Mouse (Mus musculus) ovary, postnatal 14 days (tissue): ENCODE results near the gene Bach2.

ENCODE experiments used
- DNase-seq: peaks from one replicate; pipeline ENCODE4 v3.0.0; 2022; ENCODE audit warnings: low spot score

Bach2 gene

DNA sequence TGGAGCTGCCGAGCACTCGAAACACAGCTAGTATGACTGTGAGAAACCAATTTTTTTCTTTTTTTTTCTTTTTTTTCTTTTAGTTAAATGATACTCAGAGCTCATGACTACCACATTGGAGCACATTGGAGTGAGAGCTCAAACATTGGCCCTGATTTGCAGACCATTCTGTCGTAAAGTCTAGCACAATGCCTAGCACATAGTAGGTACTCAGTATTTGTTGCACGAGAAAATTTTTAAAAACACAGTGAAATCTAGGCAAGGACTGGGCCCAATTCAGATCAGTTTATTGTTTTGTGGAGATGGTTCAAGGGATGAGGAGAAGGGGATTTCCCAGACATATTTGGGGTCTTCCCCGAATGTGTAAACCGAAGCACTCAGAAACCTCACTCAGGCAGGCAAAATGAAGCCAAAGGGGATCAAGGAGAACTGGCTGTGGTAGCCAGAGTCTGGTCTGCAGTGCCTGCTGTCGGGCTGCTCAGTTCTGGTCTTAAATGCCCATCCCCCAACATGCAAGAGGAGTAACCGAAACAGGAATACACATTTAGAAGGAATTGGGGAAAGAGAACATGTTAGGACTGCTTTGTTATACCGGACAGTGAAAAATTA is 287.7 kb downstream of the Bach2 start:
- no peak for DNase-seq

DNA sequence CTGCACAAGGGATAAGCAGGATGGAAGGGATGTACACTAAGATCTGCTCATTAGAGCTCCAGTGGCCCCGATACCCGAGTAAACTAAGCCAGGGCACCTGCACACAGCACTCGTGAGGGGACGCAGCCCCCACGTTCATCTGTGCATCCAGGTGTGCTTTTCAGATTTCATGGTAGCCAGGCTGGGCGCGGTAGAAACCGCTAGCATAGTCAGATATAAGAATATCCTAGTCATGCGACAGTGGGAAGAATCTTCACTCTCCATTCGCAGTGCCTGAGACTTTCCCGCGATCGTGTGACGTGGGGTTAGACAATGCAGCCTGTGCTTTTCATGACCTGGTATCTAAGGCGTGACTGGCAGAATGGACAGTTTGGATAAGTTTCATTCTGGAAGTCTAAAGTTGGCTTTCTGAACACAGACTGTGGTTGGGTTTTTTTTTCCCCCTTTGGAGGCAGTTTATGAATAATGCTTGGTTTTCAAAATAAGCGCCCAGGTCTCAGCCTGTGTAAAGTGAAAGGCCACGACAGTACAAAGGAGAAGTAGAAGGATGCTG is 290.9 kb downstream of the Bach2 start:
- DNase-seq = no peak

DNA sequence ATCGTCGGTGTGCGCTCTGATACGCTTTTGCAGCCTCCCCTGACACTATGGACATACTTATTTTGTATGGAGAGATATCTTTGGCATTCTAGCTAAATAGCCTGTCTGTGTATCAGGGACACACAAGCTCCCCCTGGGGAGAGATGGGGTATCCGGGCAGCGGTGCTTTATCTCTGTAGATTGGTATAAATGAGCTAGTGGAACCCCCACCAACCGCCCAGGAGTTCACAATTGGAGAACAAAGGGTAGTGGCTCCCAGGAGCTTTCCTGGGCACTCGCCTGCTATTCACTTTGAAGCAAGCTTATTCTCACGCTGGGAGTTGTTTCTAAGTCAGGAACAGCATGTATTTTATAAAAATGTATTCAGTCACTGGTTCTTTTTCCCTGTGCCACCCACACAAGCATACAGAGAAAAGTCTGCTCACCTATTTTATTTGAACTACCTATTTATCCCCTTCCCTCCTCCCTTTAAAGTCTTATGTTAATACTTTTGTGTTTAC is 291.9 kb downstream of the Bach2 start:
- DNase-seq = no peak

DNA sequence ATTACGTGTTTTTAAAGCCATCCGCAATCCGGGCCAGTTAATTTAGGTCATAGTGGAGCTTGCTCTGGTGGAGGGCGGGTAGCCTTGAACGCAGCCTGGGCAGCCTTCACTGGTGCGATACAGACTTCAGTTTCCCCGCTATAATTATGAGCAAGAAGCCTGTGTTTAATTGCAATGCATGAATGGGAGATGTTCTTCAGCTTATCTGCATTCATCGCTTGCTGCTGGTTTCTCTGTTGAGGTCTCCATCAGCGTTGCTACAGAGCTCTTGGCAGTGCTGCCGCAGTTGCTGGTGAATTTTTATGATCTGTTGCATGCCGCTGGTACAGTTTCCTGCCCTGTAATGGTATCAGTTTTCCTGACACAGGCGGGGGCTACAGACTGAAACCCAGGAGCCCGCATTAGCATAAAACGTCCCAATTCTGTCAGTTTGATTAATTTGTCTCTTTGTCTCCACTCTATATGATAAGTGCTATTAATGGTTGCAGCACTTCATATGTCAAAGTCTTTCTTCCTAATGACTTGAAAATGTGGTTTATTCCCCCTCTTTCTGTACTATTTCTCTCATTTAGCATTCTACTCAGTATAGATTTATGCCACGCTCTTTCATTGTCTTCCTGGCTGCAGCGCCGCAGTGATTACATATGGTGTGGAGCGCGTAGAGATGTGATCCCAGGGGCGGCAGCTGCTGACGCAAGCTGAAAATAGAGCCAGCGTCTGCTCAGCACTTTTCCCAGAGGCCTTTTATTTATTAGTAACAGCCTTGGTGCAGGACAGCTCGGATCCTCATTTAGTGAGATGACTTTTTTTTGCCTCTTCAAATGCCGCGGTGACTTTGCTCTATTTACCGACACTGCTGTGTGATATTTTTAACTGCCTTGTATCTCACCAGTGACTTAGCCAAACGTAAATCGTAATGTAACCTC is 292.6 kb downstream of the Bach2 start:
- no peak for DNase-seq

DNA sequence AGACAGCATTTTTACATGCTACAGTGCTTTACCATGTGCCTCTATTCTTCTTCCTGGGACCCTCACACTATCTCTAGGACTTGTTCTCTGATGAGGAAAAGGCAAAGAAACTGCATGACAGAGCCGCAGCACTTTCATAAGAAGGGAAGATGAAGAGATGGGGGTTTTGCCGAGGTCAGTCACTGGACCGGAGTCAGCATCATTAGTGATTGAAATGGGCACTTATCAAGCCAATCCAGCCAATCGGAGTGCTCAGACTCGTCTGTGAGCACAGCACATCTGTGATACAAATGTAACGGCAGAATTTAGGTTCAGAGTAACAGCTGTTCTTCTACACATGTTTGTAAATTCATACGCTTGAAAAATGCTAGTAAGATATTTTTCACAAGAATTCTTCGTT is 293.5 kb downstream of the Bach2 start:
- no peak for DNase-seq

DNA sequence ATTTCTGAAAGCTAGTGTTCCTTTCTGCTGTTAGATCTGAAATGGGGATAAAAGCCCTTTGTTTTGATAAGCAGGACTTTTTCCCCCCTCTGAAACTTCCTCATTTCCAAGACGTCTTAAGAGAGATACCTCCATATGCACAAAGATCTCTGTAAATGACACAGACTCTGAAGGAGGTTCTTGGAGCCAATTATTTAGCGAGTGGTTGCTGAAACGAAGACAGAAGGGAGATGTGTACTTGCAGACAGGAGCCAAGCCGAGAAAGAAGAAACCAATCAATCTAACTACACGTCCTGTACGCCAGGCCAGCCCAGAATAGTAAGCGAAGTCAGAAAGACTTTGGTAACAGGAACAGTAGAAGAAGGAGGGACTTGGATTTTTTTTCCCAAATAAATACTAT is 295.1 kb downstream of the Bach2 start:
- DNase-seq = no peak

DNA sequence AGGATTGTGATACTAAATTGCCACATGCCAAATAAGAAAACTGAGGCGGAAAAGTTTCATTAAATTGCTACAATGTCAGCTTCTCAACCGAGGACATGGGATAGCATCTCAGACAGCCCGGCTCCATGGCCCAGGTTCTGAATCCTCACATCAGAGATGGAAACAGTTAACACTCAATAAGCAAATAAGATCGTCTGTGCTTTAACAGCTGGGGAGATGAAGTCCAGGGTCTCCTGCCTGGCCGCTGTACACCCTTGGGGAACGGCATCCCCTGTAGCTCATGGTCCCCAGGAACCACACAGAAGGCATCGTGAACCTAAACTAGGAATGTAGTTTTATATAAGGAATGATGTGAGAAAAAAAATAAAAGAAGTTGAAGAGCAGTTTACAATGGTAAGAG is 297.0 kb downstream of the Bach2 start:
- DNase-seq = no peak

DNA sequence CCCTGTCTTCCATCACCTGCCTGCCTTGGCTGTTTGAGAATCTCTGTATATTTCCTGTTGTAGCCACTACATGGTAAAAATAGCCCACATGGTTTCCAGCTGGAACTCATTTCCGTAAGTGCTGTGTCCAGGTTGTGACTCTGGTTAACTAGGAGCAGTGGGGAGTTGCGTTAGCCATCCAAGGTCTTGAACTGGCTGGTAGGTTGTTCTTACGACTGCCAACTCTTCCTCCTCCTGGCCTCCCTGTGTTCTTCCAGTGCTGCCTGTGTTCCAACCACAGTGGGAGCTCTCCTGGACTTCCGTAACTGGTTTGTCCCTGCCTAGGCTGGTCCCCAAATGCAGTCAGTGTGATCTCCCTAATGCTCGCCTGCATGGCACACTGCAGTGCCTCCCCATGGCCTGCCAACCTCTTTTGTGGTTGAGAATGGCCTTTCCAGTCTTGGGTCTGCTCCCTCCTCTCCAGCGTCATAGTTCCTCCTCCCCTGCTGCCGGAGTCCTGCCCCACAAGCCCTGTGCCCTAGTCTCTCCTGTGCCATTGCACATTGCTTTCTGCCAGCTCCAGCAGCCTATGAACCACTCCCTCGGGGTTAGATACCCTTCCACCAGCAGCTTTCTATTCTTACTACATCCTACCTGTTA is 298.4 kb downstream of the Bach2 start:
- DNase-seq = no peak

DNA sequence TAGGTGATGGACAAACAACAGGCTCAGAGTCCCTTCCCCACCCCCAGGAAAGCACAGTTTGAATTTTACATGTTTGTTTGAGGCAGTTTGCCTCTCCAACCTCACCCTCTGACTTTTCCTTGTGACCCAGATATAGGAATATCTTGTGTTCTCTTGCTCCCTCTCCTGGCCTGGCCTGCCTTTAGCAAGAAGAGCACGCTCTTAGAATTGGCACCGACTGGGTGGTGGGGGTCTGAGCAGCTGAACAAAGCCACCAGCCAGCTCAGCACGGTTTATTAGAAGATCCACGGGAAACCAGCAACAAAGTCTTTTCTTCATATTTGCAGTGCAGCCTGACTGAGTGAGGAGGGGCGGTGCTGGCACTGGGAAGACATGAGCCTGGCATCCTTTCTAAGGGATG is 299.5 kb downstream of the Bach2 start:
- DNase-seq = peak; percentile 49

DNA sequence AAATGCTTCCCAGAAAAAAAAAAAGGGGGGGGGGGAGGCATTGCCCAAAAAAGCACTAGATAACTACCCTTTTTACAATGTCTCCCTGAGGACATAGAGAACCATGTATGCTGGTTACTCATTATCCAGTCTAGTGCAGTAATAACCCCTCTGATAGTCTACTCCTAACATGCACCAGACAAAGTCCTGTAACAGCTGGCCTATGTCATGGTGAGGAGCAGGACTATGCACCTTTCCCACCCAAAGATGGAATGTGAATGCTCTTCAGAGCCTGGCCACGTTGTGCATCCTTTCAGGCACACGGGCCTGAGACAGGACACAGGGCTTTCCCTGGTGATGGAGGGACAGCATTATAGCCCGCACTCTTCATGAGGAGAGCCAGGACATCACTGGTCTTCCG is 299.9 kb downstream of the Bach2 start:
- DNase-seq = no peak

DNA sequence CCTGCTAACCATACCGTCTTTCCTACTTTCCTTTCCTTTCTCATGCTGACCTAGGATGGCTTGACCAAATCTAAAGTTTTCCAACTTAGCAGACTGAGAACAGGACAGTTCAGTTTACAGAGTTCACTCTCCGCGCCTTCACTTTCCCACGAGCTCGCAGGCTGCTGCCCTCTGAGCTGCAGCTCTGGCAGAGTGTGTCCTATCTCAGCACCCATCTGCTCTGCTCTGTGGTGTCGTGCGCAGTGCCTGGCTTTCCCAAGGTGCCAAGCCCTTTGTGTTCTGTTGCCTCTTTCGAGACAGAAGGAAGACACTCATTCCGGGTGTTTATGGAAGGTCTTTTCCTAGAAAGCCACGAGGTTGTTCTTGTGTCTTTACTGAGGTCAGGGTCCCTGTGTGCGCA is 300.4 kb downstream of the Bach2 start:
- no peak for DNase-seq

DNA sequence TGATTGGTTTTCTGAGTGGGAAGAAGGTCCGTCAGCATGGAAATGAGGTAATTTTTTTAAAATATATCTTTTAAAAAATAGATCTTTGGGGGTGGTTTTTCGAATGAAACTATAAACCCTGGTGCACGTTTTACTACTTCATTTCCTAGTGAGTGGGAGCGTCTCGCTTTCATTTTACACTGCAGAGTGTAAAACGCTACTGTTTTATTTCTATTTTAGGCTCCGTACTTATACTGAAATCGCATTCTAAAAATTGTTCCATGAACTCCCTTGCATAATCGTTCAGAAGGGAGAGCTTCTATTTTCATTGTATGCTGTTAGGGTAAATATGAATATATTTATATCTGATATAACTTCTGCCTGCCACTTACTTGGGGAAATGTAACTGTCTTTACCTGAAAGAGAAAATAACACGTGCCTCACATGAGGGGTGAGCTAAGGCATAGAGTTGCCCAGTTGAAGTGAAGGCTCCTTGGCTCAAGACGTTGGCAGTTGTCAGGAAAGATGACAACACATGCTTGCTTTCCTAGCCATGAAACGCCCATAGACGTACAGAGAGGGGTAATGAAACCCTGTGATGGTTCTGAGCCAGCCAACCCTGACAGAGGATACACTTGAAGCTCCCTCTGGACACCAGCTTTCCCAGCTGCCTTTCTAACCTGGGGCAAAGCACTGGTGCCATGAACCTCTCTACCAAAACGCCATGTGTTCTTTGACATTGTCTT is 306.4 kb downstream of the Bach2 start:
- DNase-seq = no peak

DNA sequence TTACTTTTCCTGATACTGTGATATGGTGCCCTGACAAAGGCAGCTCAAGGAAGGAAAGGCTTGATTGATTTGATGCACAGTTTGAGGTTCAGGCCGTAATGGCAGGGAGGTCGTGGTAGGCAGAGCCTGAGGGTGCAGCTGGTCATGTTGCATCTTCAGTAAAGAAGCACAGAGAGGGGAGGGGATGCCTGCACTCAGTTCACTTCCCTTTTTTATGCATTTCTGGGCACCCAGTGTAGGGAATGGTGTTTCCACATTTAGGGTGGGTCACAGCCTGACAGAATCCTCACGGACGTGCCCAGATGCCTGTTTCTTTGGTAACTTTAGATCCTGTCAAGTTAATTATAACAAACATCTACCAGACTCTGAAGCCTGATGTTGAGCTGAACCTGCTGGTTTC is 306.9 kb downstream of the Bach2 start:
- DNase-seq = no peak

DNA sequence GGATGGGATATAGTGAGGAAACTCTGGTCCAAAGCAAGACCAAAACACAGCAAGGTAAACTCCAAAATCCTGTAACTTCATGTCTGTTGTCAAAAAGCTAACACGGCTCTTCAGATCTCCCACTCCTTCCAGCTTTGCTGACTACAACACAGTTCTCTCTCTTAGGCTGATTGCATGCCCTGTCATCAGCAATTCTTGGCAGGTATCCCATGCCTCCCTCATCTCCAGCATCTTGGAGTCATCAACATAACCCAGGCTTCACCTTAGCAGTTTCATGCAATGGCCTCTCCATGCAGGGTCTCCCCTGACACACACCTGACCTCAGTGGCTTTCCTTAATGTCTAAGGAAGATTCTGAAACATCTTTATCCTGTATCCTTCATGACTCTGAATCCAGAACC is 310.5 kb downstream of the Bach2 start:
- no peak for DNase-seq

DNA sequence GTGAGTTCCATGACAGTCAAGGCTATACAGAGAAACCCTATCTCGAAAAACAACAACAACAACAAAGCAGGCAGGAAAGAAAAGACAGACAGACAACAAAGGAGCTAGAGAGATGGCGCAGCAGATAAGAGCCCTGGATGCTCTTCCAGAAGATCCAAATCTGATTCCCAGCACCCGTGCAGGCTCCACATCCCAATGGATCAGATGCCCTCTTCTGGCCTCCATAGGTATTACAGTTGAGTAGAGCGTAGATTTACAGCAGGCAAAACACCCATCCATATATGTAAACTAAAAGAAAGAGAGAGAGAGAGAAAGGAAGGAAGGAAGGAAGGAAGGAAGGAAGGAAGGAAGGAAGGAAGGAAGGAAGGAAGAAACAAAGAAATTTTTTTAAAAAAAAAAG is 312.7 kb downstream of the Bach2 start:
- DNase-seq = no peak

DNA sequence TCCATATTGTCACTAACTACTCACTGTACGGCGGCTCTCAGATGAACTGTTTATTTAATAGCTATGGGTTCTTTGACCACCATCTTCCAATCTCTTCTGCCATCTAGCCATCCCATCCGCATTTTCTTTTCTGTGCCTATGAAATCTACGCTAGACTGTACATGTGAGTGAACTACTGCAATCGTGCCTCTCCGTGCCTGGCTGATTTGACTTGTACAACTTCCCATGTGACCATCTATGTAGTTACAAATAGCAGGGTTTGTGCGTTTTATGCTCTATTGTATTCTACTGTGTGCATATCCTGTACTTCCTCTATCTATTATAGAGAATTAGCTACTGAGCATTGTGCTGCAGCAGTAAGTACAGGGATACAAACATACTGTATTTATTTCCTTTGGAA is 316.9 kb downstream of the Bach2 start:
- DNase-seq = no peak

DNA sequence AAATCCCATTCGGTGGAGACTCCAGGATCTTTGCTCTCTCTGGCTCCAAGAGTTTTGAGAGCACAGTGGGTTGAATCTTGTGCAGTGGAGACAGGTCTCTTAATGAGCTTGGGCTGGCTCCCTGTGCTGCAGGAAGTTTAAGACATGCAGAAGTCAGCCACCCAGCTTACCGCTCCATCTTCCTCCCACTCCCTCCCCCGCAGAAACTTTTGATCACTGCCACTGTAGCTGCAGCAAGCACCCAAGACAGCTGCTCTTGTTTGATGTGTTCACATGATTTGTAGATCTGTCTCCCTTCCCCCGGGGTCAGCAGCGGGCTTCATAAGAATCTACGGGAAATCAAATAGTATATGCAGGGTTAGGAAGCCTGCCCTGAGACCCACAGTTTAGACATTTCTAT is 321.6 kb downstream of the Bach2 start:
- DNase-seq = no peak

DNA sequence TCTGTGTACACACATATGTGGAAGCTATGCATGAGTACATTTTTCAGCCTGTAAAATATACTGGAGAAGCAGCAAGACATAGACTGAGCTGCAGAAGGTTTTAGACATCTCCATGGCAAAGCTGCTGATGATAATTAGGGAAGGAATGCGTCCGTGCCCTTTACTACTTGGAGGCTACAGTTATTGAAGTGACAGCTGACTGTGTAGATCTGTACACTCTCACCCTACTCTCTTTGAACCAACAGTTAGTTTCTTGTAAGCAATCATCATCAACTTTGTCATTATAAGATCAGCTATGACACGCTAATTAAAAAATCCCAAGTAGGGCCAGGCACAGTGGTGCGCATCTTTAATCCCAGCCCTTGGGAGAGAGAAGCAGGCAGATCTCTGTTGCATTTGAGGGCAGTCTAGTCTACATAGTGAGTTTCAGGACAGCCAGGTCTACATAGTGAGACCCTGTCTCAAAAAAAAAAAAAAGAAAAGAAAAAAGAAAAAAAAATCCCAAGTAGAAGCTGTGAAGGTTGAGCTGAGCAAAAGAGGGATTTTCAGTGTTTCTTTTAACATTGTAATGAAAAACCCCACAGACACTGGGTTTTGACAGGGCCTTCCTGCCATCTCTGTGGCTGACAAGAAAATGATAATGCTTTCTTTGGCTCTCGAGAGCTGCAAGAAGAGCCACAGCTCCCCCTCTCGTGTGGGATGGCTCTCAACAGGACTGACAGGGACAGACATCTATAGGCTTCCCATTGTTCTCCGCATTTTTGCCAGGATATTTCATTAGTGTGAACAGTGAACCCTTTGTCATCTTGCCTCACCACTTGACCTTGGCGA is 322.3 kb downstream of the Bach2 start:
- no peak for DNase-seq

DNA sequence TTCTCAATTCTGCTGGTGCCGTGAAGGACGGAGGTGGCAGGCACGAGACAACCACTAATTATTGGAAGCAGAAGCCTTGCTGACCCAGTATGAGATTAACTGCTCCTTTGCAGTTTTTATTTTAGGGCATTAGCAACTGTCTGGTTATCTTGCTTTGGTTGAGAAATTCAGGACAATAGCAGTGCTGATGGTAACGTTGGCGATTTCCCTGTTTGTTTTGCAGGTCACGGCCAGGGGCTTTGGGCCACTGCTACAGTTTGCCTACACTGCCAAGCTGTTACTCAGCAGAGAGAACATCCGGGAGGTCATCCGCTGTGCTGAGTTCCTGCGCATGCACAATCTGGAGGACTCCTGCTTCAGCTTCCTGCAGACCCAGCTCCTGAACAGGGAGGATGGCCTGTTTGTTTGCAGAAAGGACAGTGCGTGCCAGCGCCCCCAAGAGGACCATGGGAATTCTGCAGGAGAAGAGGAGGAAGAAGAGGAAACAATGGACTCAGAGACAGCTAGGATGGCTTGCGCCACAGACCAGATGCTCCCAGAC is 323.0 kb downstream of the Bach2 start:
- DNase-seq = no peak

DNA sequence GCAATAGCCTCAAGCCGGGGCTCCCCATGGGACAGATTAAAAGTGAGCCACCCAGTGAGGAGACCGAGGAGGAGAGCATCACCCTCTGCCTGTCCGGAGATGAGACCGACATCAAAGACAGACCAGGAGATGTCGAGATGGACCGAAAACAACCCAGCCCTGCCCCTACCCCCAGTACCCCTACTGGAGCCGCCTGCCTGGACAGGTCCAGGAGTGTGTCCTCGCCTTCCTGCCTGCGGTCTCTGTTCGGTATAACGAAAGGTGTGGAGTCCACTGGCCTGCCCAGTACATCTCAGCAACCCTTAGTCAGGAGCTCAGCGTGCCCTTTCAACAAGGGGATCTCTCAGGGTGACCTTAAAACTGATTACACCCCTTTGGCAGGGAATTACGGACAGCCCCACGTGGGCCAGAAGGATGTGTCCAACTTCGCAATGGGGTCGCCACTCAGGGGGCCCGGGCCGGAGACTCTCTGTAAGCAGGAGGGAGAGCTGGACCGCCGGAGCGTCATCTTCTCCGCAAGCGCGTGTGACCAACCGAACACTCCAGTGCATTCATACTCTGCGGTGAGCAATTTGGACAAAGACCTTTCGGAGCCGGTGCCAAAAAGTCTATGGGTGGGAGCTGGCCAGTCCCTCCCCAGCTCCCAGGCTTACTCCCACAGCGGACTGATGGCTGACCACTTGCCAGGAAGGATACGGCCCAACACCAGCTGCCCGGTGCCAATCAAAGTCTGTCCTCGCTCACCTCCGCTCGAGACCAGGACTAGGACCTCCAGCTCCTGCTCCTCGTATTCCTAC is 323.9 kb downstream of the Bach2 start:
- no peak for DNase-seq
